Mouse (Mus musculus) heart, adult 8-10 months (tissue): ENCODE results near the gene Ube2cbp. TPM values are rescaled to one million over a fixed set of nuclear protein-coding genes. Genes with fewer than 3 reads are reported as not detected.

ENCODE experiments used
- DNase-seq: peaks from one replicate; pipeline ENCODE4 v3.0.0; 2022; ENCODE audit warnings: low spot score
- total RNA-seq, 4 experiments: library from RNA; stranded (reverse); gene quantifications; 2 replicates each; pipeline ENCODE4 v1.2.4; 2022

Gene Ube2cbp
- total RNA-seq, 4 experiments from 2014 or later = 1.8 to 2.5 (median 2.3) TPM

DNA sequence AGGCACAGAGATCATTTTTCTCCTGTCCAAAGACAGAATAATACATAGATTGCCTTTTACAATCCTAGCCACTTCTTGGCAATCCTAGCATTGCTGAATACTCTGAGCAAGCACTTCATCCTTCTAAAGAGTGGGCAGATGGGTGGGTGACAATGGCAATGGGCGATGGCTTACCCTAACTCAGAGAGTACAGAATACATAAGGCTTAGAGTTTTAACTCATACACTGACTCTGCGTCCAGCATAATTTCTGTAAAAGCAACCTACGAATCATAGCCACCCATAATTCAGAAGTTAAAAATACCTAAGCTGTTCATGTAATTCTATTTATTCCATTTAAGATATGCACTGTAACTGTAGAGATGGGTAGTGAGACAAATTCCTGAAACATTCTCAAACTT is 29.2 kb downstream of the Ube2cbp start:
- no peak for DNase-seq

DNA sequence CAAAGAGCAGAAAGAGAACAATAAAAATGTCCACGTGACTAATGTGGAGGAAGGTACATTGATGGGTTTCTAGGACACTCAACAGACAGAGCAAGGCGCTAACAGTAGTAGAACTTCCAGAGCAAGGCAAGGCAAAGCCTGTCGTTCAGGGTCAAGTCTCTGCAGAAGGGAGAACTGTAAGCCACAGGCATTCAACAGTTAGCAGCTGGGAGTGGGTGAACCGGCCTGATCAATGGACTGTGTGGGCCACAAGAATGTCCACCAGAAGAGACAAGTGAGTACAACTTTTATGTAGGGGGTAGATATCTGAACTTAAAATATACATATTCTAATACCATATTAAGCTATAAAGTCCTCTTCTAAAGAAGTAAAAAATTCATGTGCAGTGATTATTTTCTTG is 41.4 kb downstream of the Ube2cbp start:
- no peak for DNase-seq

DNA sequence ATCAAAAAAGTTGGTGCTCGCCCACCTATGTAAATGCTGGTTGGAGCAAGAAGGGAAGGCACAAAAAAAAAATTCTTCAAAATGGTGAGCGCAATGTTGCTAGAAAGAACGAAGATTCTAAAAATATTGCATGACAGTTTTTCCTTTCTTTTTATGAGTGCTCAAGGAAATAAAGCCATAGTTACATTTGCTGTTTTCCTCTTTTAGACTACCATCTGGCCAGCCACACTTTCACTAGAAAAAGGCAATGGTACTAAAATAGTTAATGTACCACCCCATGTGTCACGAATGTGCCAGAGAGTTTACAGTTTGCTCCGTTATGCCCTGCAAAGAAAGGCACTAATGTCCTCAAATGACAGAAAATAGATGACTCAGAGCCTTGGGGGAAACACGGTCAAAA is 45.4 kb downstream of the Ube2cbp start:
- no peak for DNase-seq

DNA sequence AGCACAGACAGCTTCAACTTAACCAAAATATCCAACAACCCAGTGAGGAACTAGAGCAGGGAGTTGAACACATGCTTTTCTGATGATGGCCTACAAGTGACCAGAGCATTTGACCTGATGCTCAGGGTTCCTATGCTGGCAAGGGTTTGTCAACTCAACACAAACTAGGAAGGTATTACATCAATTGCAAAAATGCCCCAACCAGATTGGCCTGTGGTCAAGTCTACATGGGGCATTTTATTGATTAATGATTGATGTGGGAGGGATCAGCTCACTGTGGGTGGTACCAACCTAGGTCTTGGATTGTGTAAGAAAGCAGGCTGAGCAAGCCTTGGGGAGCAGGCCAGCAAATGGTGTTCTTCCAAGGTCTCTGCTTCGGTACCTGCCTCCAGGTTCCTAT is 46.8 kb downstream of the Ube2cbp start:
- DNase-seq = no peak

DNA sequence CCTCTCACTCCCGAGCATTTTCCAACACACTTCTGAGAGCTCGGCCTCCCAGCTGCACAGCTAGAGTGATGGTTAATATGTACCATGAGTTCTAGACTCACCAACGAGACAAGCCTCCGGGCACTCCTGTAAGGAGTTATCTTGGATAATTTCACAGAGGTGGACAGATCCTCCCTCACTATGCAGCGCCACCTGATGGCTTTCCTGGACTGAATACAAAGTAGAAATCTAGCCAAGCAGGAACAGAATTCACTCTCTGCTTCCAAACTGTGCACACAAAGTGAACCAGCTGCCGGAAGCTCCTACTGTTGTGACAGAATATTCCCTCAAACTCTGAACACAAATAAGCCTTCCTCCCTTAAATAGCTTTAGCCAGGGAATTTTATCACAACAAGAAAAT is 69.0 kb downstream of the Ube2cbp start:
- no peak for DNase-seq

DNA sequence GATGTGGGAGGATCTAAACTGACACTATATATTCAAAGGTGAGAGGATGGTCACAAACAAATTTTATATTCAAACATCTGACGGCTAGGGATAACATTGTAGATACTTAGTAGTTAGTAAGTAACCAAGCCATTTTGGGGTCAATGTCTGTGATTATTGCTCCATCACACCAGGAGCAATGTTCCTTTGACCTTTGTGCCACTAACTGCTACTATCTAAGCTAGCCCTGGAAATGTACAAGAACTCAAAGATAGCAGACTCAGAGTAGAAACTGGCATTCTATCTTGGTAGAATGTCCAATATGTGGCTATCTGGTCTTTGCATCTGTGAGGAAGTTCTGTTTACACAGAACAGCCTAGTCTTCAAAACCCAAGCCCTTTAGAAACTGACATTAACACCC is 69.7 kb downstream of the Ube2cbp start:
- no peak for DNase-seq

DNA sequence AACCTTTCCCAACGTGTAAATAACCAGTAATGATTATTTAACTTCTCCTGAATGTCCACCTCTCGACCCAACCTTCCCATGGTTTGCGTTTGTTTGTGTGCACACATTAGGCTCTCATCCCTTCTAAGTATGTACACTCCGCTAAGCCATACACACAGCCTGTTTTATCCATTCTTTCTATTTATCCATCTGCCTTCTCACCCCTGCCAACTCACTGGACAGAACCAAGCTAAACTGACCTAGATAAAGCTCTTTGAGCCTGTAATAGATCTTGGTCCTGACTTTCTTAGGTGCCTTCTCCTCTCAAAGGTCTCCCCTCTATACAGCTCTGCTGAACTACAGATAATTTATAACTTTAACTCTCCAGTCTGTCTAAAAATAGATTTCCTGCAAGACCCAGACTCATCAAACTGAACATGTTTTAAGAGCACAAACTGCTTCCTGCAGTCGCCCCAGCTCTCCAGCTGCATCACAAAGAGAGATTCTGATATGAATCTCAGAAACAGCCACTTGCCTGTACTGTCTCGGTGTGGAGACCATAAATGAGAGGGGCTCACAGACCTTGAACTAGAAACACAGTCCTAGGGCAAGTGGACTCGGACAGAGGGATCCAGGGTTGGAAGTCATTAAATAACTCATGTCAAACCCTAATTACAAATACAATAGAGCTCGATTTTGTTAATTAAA is 71.0 kb downstream of the Ube2cbp start:
- no peak for DNase-seq

DNA sequence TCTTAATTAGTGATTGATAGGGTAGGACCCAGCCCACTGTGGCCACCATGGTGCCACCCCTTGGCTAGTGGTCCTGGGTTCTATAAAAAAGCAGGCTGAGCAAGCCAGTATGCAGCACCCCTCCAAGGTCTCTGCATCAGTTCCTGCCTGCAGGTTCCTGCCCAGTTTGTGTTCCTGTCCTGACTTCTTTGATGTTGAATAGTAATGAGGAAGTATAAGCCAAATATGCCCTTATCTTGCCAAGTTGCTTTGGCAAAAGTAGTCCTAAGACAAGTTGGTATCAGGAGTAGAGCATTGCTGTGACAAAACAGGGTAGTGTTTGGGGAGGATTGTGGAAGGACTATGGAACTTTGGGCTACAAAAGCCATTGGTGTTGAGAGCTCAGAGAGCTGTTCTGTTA is 73.3 kb downstream of the Ube2cbp start:
- DNase-seq = no peak

DNA sequence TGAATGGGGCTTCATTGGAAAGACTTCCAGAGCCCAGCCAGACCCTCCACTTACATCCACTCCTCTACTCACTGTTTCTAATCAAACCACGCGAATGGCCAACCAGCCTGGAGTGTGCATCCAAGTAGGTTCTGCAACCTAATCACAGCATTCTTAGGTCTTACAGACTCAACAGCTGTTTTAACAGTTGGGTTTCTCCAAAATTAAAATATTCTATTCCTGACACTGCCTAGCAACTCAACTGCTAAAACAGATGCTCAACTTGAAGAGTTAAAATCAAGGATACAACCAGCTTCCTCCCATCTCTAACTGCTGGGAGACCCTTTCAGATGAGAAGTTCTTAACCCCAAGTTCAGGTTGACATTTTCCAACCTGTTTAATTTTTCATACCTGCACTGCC is 74.0 kb downstream of the Ube2cbp start:
- DNase-seq = no peak

DNA sequence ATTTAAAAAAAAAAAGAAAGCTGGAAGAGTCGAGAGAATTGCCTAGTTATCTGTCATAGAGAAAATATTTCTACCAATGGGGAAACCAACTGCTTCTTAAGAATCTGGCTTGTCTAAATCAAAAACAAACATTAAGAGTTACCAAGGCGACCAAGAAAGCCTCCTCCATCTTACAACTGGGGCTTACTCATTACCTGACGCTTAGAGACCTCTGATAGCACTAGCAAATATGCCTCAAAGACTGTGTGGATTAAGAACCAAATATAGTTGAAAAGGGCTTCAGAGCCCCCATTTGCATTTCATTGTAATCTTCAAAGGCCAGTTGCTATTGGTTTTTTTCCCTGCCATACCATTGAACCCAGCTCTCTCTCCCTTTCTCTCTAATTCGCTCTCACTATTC is 76.2 kb downstream of the Ube2cbp start:
- DNase-seq = no peak

DNA sequence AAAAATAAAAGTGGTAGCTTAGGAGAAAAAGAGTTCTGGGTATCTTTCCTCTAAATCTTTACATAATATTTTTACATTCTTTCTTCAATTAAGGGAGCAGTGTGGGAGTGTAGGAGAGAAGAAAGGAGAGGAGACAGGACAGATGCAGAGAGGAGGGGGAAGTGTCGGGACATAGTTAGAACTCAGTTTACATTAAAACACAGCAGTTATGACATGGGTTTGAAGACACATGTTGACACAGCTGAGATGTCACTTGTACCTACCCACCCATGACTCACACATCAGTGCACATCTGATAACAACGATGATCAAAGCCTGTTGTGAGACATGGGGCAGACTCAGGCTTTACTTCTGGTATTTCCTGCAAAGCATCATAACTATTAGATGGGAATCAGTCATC is 87.8 kb downstream of the Ube2cbp start:
- no peak for DNase-seq

DNA sequence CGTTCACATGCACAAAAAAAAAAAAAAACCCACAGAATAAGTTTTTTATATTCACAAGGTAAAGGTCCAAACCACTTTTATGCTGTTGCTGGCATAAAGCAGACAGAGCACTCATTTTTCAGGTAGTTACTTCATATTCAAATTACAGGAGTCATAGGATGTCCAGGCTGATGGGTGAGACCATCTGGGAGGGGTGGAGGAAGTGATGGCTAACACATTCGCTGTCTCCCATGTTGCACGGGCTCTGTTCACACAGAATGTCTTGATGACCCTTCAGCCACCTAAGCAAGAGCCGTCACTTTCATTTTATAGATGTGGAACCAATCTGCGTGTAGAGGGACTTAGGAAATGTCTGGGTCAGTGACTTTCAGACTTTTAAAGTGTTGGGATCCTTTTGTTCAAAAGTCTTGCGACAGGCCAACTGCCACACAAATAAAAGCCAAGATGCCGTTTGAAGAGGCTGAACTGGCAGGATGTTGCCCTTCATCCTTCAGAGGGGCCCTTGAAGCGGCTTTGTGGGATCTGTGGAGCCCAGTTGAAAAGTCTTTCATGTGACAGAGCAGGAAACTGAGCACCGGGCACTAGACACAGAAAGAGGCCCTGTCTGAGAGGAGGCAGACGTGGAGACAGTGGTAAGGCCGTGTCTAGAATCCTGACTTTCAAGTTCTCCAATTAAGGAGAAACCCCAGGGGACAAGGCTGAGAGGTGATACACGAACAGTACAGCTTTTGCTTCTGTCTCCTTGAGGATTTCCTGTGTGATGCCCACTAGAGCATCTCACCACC is 91.8 kb downstream of the Ube2cbp start:
- no peak for DNase-seq

DNA sequence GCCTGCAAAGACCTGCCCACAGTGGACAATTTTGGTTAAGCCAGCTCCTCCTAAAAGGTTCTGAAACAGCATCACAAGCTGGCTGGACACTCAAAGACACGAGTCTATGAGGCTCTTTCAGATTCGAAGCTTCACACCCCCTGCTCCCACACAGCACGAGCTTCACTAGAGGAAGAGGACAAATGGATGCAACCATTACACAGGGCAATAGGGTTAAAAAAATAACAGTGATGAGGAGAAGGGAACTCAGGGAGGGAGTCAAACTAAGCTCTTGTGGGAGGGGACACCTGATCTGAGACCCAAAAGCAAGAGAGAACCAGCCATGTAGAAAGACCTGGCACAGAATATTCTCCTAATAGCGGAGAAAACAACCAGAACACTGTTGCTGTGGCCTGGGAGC is 95.5 kb downstream of the Ube2cbp start:
- no peak for DNase-seq

DNA sequence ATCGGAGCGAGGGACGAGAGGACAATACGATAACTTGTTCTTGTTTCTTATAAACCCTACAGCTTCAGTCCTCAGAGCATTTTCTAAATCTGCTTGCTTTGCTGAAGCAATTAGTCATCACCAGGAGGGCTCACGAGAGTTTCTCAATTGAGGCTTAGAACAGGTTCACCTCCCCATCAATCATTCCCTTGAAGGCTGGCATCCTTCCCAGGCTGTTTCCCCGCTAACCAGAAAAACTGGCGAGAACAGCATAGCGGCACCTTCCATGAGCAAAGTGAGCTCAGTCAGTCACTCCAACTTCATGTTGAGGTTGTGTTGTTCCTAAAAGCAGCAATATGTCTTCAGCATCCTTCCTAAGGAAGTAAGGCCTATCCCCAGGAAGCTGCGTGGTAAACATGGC is 104.2 kb downstream of the Ube2cbp start:
- no peak for DNase-seq

DNA sequence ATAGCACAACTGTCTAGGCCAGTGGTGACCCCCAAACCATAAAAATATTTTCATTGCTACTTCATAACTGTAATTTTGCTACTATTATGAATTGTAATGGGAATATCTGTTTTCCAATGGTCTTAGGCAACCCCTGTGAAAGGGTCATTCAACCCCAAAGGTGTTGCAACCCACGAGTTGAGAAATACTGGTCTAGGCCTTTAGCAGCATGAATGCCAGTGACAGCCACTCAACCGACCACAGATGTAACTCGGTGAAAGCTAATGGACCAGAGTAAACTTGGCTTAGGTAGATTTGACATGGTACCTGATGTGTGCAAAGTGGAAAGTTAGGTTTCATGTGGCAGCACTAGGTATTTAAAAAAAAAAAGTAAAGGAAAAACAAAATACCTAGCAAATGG is 108.9 kb downstream of the Ube2cbp start:
- no peak for DNase-seq

DNA sequence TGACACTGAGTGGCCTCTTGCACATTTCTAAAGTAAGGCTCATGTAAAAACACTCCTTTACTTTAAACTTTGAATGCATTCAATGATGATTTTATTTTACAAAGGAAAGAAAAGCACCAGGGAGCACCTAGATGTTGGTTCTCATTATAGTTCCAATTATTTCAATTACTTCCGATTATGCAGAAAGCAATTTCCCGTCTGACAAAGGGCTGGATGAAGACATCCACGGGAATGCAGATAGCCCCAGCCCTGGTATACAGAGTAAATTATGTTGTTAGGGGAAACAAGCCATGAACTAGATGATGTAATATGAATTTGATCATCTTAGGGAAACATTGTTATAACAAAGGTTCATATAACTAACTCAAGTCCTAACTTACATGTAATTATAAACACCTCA is 113.3 kb downstream of the Ube2cbp start:
- no peak for DNase-seq

DNA sequence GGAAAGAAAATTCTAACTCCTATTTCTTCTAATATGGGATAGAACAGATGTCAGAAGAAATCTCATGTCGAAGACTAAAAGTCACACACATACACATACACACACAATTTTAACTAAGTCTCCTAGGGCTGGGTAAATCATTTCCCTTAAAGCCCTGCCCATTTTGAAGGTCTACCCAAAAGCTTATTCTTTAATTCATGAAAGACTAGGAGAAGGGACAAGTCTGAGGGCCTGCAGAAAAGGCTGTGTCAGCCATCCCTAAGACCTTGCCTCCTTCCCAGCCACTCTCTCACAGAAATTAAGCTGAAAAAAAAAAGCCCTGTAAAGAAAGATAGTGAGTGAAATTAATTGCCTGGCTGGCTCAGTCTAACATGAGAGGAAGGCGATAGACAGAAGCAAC is 128.0 kb downstream of the Ube2cbp start:
- no peak for DNase-seq

DNA sequence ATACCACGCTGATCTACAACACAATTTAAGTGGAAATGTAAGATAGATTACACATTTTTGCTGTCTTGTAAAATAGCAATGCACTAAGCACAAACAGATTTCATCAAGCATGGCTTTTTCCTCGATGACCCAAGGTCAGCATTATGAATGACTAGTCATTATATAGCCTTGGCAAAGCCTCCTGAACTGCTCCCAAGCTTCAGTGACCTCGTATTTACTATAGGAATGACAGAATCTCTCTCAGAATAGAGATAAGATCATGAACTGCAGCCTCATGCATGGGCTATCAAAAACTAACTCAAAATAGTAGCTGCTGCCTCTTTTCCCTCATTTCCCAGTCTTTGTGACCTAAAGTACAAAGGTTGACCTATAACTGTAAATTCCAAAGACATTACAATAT is 128.4 kb downstream of the Ube2cbp start:
- DNase-seq = no peak

DNA sequence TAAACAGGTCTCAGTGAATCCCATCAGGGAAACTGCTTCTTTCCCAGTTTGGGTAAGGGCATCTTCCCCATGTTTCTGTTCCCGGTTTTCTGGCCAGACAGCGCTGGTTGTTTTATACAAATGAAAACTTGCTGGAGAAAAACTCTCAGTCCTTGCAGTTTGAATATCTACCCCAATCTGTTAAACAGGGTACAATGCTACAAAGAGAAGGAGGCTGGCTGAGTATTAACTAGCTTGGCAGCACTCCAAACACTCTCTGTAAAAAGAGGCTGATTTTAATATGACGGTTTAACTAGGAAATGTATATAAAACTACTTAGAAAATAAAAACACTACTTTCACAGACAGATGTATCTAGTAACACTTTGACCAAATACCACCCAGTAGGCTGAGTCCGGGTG is 129.2 kb downstream of the Ube2cbp start:
- DNase-seq = no peak

DNA sequence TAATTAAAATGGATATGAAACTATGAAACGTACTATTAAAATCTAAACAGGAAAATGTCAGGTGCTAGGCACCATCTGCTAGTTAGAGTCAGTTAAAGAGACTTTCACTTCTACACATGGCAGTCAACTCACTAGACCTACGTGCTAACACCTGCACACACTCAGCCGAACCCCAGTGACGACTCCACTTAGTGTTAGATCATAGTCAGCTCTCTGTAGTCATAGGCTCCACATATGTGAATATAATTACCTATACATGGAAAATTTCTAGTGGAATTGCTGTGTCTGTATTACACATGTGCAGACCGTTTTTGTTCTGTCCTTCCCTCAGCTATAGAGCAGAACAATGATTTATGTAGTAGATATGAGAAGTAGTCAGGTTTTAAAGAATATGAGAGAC is 130.4 kb downstream of the Ube2cbp start:
- DNase-seq = no peak

DNA sequence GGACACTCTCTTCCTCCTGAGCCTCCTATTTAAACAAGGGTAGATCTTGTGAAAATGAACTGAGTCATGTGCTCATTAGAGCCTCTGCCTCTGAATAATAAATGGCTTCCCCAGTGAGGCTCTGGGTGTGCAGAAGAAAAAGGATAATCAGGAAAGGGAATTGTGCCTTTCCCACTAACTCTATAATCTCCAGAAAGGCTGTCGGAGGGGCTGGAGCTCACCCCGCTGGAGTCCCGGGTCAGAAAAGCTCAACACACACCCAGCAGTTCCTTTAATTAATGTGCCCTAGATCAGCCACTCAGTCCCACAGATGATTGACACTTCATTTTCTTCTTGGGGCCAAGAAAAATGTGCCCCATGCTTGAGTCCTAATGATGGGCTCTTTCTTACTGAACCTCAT is 134.2 kb downstream of the Ube2cbp start:
- no peak for DNase-seq

DNA sequence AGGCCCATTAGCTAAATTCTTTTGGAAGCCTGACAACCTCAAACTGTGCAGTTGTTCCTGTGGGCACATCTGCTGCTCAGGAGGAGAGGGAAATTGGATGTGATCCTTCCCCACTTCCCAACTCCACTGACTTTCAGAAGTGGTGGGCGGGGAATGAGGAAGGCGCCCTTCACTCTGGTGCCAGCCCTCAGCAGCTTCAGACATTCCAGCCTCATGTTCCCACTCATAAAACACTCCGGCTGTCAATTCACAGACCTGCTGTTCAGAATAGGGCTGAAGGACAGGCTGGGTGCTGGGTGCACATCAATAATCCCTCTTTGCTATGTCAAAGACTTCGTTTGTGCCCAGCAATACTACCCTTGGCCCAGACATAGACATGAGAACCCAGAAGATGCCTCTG is 136.5 kb downstream of the Ube2cbp start:
- DNase-seq = no peak

DNA sequence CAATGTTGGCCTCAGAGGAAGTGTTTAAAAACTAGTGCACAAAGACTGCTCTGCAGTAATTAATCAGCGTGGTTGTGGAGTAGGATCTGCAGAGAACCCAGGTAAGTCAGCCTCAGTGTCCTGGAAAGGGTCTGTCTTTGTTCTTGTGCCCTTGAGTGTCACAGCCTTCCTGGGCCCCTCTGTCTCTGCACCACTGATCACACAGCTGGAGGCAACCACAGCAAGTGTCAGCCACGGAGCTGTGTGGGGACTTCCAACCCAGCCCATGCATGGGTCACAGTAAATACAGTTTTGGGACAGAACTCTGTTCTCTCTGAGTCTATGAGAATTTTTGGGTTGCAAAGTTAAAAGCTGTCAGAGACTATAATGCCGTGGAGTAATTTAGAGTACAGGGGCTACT is 137.4 kb downstream of the Ube2cbp start:
- DNase-seq = no peak

DNA sequence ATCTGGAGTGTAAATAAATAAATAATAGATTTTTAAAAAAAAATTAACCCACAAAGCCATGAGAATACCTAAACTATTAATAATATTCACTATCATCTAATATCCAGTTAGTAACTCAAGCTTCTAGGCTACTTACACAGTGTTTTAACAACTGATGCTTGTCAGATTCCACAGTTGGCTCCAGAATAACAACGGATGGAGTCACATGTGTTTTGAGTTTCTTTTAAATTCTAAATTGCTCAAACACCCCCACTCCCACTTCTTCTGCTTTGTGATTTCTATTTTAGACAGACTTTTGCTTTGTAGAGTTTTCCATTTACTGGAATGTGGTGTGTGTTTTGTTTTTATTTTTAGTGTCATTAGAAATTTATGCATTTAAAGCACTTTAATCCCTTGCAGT is 140.0 kb downstream of the Ube2cbp start:
- no peak for DNase-seq
